Mouse (Mus musculus): Measurements from ENCODE around the gene Gapt.

DNA sequence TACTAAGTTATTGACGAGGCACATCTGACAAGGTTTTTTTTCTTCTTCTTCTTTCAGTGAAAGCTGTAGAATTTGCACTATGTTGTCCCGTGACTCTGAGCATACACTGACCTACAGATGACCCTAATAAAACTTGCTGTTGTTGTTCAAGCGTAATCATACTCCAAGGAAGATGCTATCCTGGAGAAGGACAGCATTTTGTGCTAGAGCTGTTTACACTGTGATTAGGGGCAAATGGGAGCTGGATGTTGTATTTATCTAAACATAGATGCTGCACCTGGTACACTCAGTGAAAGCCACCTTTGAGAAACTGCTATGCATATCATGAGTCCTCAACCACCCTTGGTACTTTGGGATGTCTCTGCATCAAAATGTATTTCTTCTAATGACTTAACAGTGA, 44.4 kb upstream of the Gapt start:
- TF ChIP-seq CTCF (IDR thresholded peaks at IDR 0.05; ENCODE audit: control insufficient read depth, insufficient read depth, insufficient replicate concordance, low read depth, low read length) (no peak), POLR2A (IDR thresholded peaks at IDR 0.05; ENCODE audit: control insufficient read depth, low read depth, low read length) (no peak)
